Comparison of ENCODE assay signal across 15 mouse cellular contexts in the genomic region with DNA sequence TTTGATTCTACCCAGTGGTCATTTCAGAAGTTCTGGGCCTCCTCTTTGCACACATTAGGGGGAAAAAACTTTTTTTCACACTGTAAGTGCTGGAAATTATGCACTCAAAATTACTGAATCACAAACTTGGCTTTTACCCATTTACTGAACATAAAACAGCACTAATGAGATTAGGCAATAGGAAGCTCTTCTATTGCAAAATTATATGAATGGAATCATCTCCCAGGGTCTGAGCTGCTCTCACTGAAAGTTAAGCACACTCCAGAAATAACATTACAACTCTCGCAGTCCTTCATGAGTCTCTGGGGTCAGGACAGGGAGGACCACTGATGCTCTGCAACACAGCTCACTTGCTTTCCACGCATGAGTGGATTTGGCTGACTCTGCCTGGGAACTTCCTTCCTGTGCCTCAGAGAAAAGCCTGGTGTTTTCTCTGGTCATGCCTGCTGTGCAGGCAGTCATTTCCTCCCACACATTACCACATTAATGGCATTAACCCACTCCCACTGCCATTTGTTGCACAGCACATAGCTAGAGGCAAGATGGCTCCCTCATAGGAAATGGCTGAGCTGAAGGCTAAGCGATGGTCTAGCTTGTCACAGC.
A peak's percentile ranks its signal among the peaks of the same experiment; 100 is the strongest.
DNase-seq lines count a peak whose midpoint lies in the region; ATAC-seq and TF ChIP-seq lines count a peak whose summit lies in the region.
"Had no signal": no experiment of that assay in that cellular context is flagged by ENCODE, and none has a peak within 500 bp of the region (broad histone marks: within the 10 kb centered on the region; RNA-seq: fewer than 3 reads in every experiment).

No protein-coding gene starts in this region.

- H3K4me2 ChIP-seq in hindbrain, embryonic 15.5 days: no peak overlapping the region
- no peak overlapping the region for H3K4me2 ChIP-seq in hindbrain, embryonic 14.5 days (replicated peaks)
- no peak overlapping the region for H3K4me2 ChIP-seq in midbrain, postnatal 0 days (ENCODE audit: low read depth, low read length, poor library complexity, severe bottlenecking)
- H3K4me2 ChIP-seq in midbrain, embryonic 15.5 days: no peak overlapping the region
- H3K4me2 ChIP-seq in neural tube, embryonic 15.5 days: no peak overlapping the region
- H3K4me2 ChIP-seq: heart, embryonic 15.5 days; liver, embryonic 12.5 days had no signal

- 57% methylated on average over 3 of the region's 3 CpGs for WGBS in hindbrain, embryonic 15.5 days
- 71% methylated on average over 3 of the region's 3 CpGs for WGBS in hindbrain, embryonic 14.5 days
- WGBS in midbrain, postnatal 0 days: 43% methylated on average over 3 of the region's 3 CpGs
- 64% methylated on average over 3 of the region's 3 CpGs for WGBS in midbrain, embryonic 15.5 days
- WGBS in neural tube, embryonic 15.5 days: 42% methylated on average over 3 of the region's 3 CpGs
- 73% methylated on average over 3 of the region's 3 CpGs for WGBS in embryonic facial prominence, embryonic 10.5 days

- H3K4me1 ChIP-seq in hindbrain, embryonic 15.5 days (replicated peaks): no peaks in the 10 kb centered on the region
- no peaks in the 10 kb centered on the region for H3K4me1 ChIP-seq in hindbrain, embryonic 14.5 days (replicated peaks; ENCODE audit: control insufficient read depth, insufficient read depth, low read length)
- no peaks in the 10 kb centered on the region for H3K4me1 ChIP-seq in midbrain, postnatal 0 days (ENCODE audit: insufficient read depth, low read length)
- H3K4me1 ChIP-seq in midbrain, embryonic 15.5 days: no peaks in the 10 kb centered on the region
- H3K4me1 ChIP-seq in neural tube, embryonic 15.5 days: peaks cover 7% of the 10 kb centered on the region
- H3K4me1 ChIP-seq in embryonic facial prominence, embryonic 10.5 days: peaks cover 4% of the 10 kb centered on the region; the same call in 1 of the 2 replicates
- H3K4me1 ChIP-seq: liver, embryonic 12.5 days had no signal

- no peaks in the 10 kb centered on the region for H3K9me3 ChIP-seq in hindbrain, embryonic 15.5 days
- H3K9me3 ChIP-seq in hindbrain, embryonic 14.5 days (ENCODE audit: control insufficient read depth, low read length): no peaks in the 10 kb centered on the region
- H3K9me3 ChIP-seq in midbrain, postnatal 0 days (ENCODE audit: low read length): no peaks in the 10 kb centered on the region
- H3K9me3 ChIP-seq in midbrain, embryonic 15.5 days: no peaks in the 10 kb centered on the region
- H3K9me3 ChIP-seq in neural tube, embryonic 15.5 days (replicated peaks): no peaks in the 10 kb centered on the region
- no peaks in the 10 kb centered on the region for H3K9me3 ChIP-seq in embryonic facial prominence, embryonic 10.5 days
- H3K9me3 ChIP-seq: heart, embryonic 15.5 days; liver, embryonic 12.5 days had no signal

- H3K9ac ChIP-seq in hindbrain, embryonic 15.5 days: no peak overlapping the region
- H3K9ac ChIP-seq in hindbrain, embryonic 14.5 days: no peak overlapping the region
- no peak overlapping the region for H3K9ac ChIP-seq in midbrain, postnatal 0 days (replicated peaks; ENCODE audit: low read length, poor library complexity, severe bottlenecking)
- H3K9ac ChIP-seq in midbrain, embryonic 15.5 days: no peak overlapping the region
- no peak overlapping the region for H3K9ac ChIP-seq in neural tube, embryonic 15.5 days (replicated peaks)
- H3K9ac ChIP-seq: heart, embryonic 15.5 days; liver, embryonic 12.5 days had no signal

- H3K4me3 ChIP-seq in hindbrain, embryonic 15.5 days: no peak overlapping the region
- H3K4me3 ChIP-seq in hindbrain, embryonic 14.5 days (replicated peaks; ENCODE audit: low read length): no peak overlapping the region
- no peak overlapping the region for H3K4me3 ChIP-seq in midbrain, postnatal 0 days (ENCODE audit: low read depth, low read length)
- no peak overlapping the region for H3K4me3 ChIP-seq in midbrain, embryonic 15.5 days
- H3K4me3 ChIP-seq in neural tube, embryonic 15.5 days (replicated peaks): no peak overlapping the region
- no peak overlapping the region for H3K4me3 ChIP-seq in embryonic facial prominence, embryonic 10.5 days
- H3K4me3 ChIP-seq: heart, embryonic 15.5 days; liver, embryonic 12.5 days had no signal

- no peaks in the 10 kb centered on the region for H3K27me3 ChIP-seq in hindbrain, embryonic 15.5 days
- H3K27me3 ChIP-seq in hindbrain, embryonic 14.5 days (ENCODE audit: control insufficient read depth, insufficient read depth, low read length): no peaks in the 10 kb centered on the region
- H3K27me3 ChIP-seq in midbrain, postnatal 0 days (ENCODE audit: insufficient read depth, low read length): no peaks in the 10 kb centered on the region
- H3K27me3 ChIP-seq in midbrain, embryonic 15.5 days (replicated peaks): no peaks in the 10 kb centered on the region
- no peaks in the 10 kb centered on the region for H3K27me3 ChIP-seq in neural tube, embryonic 15.5 days (replicated peaks)
- no peaks in the 10 kb centered on the region for H3K27me3 ChIP-seq in embryonic facial prominence, embryonic 10.5 days (replicated peaks; ENCODE audit: low read depth, poor library complexity, severe bottlenecking)
- H3K27me3 ChIP-seq: heart, embryonic 15.5 days; liver, embryonic 12.5 days had no signal

- H3K36me3 ChIP-seq in hindbrain, embryonic 15.5 days: no peaks in the 10 kb centered on the region
- no peaks in the 10 kb centered on the region for H3K36me3 ChIP-seq in hindbrain, embryonic 14.5 days (replicated peaks; ENCODE audit: control insufficient read depth, insufficient read depth)
- H3K36me3 ChIP-seq in midbrain, postnatal 0 days (ENCODE audit: insufficient read depth, low read length): no peaks in the 10 kb centered on the region
- H3K36me3 ChIP-seq in midbrain, embryonic 15.5 days (replicated peaks): no peaks in the 10 kb centered on the region
- H3K36me3 ChIP-seq in neural tube, embryonic 15.5 days: no peaks in the 10 kb centered on the region
- no peaks in the 10 kb centered on the region for H3K36me3 ChIP-seq in embryonic facial prominence, embryonic 10.5 days (replicated peaks)
- H3K36me3 ChIP-seq: heart, embryonic 15.5 days; liver, embryonic 12.5 days had no signal

- ATAC-seq in hindbrain, embryonic 15.5 days (ENCODE audit: low FRiP score, low read depth): peak; percentile 42; the same call in 1 of the 2 replicates
- ATAC-seq in hindbrain, embryonic 14.5 days (ENCODE audit: low FRiP score): no peak
- ATAC-seq in midbrain, postnatal 0 days (ENCODE audit: low FRiP score): 0 out of 2 replicates have a peak, but pooled peaks have one; percentile 20
- ATAC-seq in midbrain, embryonic 15.5 days (replicated peaks): no peak
- peak; percentile 61; the same call in 1 of the 2 replicates for ATAC-seq in neural tube, embryonic 15.5 days (ENCODE audit: low FRiP score)
- ATAC-seq in cerebellum, adult (ENCODE audit: insufficient number of reproducible peaks, low FRiP score, low TSS enrichment): no peak
- ATAC-seq: liver, embryonic 12.5 days had no signal

- H3K27ac ChIP-seq in hindbrain, embryonic 15.5 days (replicated peaks): no peak overlapping the region
- H3K27ac ChIP-seq in hindbrain, embryonic 14.5 days: no peak overlapping the region
- no peak overlapping the region for H3K27ac ChIP-seq in midbrain, postnatal 0 days (ENCODE audit: low read depth, low read length)
- no peak overlapping the region for H3K27ac ChIP-seq in midbrain, embryonic 15.5 days
- 0 out of 2 replicates have a peak overlapping the region, but pooled peaks have one; percentile 1 for H3K27ac ChIP-seq in neural tube, embryonic 15.5 days (replicated peaks)
- no peak overlapping the region for H3K27ac ChIP-seq in embryonic facial prominence, embryonic 10.5 days (replicated peaks)
- H3K27ac ChIP-seq: heart, embryonic 15.5 days; liver, embryonic 12.5 days had no signal

- no peak for DNase-seq in hindbrain, embryonic 14.5 days (ENCODE audit: low spot score)
- DNase-seq in midbrain, postnatal 0 days (ENCODE audit: low spot score): peak; percentile 17
- peak; percentile 51 for DNase-seq in gonadal fat pad, adult 2 months (ENCODE audit: low read depth)
- no peak for DNase-seq in embryonic facial prominence, embryonic 10.5 days (ENCODE audit: low spot score)
- DNase-seq: adrenal gland, adult 8-10 months; embryo, embryonic 11 days; gastrocnemius, postnatal 10 days; lung, postnatal 14 days; right cerebral cortex, adult 18-20 months had no signal

- no peak for TF ChIP-seq CTCF in midbrain, postnatal 0 days (IDR thresholded peaks at IDR 0.05)

Comparison
In these comparisons a context has a peak if more than half of its experiments do, and no peak if none do; other contexts are left out.
1. ATAC-seq: peak in hindbrain, embryonic 15.5 days (single experiment), midbrain, postnatal 0 days (single experiment) and neural tube, embryonic 15.5 days (single experiment); none in hindbrain, embryonic 14.5 days (single experiment), midbrain, embryonic 15.5 days (single experiment) and cerebellum, adult (single experiment).
2. DNase-seq: peak in midbrain, postnatal 0 days (single experiment) and gonadal fat pad, adult 2 months (single experiment); none in hindbrain, embryonic 14.5 days (single experiment) and embryonic facial prominence, embryonic 10.5 days (single experiment).